ENCODE assay signal across 14 mouse cellular contexts in genomic region chr15:85688734-85689133, GRCm38 (mm10). TPM values are rescaled to one million over a fixed set of nuclear protein-coding genes. Genes with fewer than 3 reads are reported as not detected.
DNase-seq lines count a peak whose midpoint lies in the region; ATAC-seq and TF ChIP-seq lines count a peak whose summit lies in the region.
"Had no signal": no experiment of that assay in that cellular context is flagged by ENCODE, and none has a peak within 500 bp of the region (broad histone marks: within the 10 kb centered on the region; RNA-seq: fewer than 3 reads in every experiment).

No protein-coding gene starts in this region.

- TF ChIP-seq EP300 in lung, postnatal 0 days (IDR thresholded peaks at IDR 0.05), result no peak

- peaks cover 26% of the 10 kb centered on the region for H3K4me1 ChIP-seq in heart, embryonic 13.5 days
- peaks cover 21% of the 10 kb centered on the region for H3K4me1 ChIP-seq in lung, postnatal 0 days (ENCODE audit: insufficient read depth, low read depth, low read length)
- H3K4me1 ChIP-seq in neural tube, embryonic 14.5 days (ENCODE audit: control insufficient read depth, insufficient read depth, low read length), result peaks cover 63% of the 10 kb centered on the region

- 0 out of 2 replicates have a peak, but pooled peaks cover 2% of the 10 kb centered on the region for H3K27me3 ChIP-seq in heart, embryonic 13.5 days (replicated peaks)
- H3K27me3 ChIP-seq in lung, postnatal 0 days (replicated peaks; ENCODE audit: insufficient read depth, low read length), result no peaks in the 10 kb centered on the region
- H3K27me3 ChIP-seq in neural tube, embryonic 14.5 days (ENCODE audit: control insufficient read depth, insufficient read depth, low read length), result no peaks in the 10 kb centered on the region

- H3K9me3 ChIP-seq in heart, embryonic 13.5 days, result no peaks in the 10 kb centered on the region
- no peaks in the 10 kb centered on the region for H3K9me3 ChIP-seq in lung, postnatal 0 days (ENCODE audit: low read length)
- no peaks in the 10 kb centered on the region for H3K9me3 ChIP-seq in neural tube, embryonic 14.5 days (ENCODE audit: control insufficient read depth, low read length)
- H3K9me3 ChIP-seq: G1E; limb, embryonic 12.5 days had no signal

- DNase-seq in adrenal gland, postnatal 14 days, result peak; percentile 39
- no peak for DNase-seq in adrenal gland, adult (ENCODE audit: inconsistent age in 2 of 2, low spot score in 1 of 2)
- no peak for DNase-seq in heart, postnatal 14 days
- DNase-seq in lung, postnatal 0 days (ENCODE audit: low spot score), result no peak
- DNase-seq in lung, postnatal 36 days, result no peak
- DNase-seq in urinary bladder, adult 18-20 months (ENCODE audit: low spot score in 2 of 2), result no peak
- DNase-seq: embryo, embryonic 11 days; heart, postnatal 36 days; kidney, adult 9 months; lung, adult 2 months had no signal

- H3K4me2 ChIP-seq in heart, embryonic 13.5 days, result no peak overlapping the region
- no peak overlapping the region for H3K4me2 ChIP-seq in lung, postnatal 0 days (replicated peaks; ENCODE audit: low read depth, low read length)
- no peak overlapping the region for H3K4me2 ChIP-seq in neural tube, embryonic 14.5 days (ENCODE audit: low read depth, low read length)
- H3K4me2 ChIP-seq: limb, embryonic 12.5 days had no signal

- H3K4me3 ChIP-seq in heart, embryonic 13.5 days, result no peak overlapping the region
- no peak overlapping the region for H3K4me3 ChIP-seq in lung, postnatal 0 days (ENCODE audit: low read depth, low read length)
- H3K4me3 ChIP-seq in neural tube, embryonic 14.5 days (ENCODE audit: low read depth, low read length), result no peak overlapping the region
- H3K4me3 ChIP-seq: limb, embryonic 12.5 days had no signal

- no peak for TF ChIP-seq CTCF in lung, postnatal 0 days (IDR thresholded peaks at IDR 0.05)

- 0 out of 2 replicates have a peak overlapping the region, but pooled peaks have one; percentile 14 for H3K9ac ChIP-seq in heart, embryonic 13.5 days
- no peak overlapping the region for H3K9ac ChIP-seq in lung, postnatal 0 days (replicated peaks; ENCODE audit: low read depth)
- no peak overlapping the region for H3K9ac ChIP-seq in neural tube, embryonic 14.5 days (replicated peaks; ENCODE audit: low read depth, low read length)
- H3K9ac ChIP-seq: limb, embryonic 12.5 days had no signal

- no peak overlapping the region for H3K27ac ChIP-seq in heart, embryonic 13.5 days (replicated peaks)
- H3K27ac ChIP-seq in lung, postnatal 0 days (ENCODE audit: low read length), result 0 out of 2 replicates have a peak overlapping the region, but pooled peaks have one; percentile 38
- peak overlapping the region; percentile 40 for H3K27ac ChIP-seq in neural tube, embryonic 14.5 days (ENCODE audit: low read depth, low read length)

- no peak for ATAC-seq in heart, embryonic 13.5 days (ENCODE audit: extremely low read depth, insufficient number of reproducible peaks, low FRiP score, low TSS enrichment)
- ATAC-seq in lung, postnatal 0 days, result no peak
- ATAC-seq in neural tube, embryonic 14.5 days (ENCODE audit: low read depth), result no peak

- intact Hi-C loops in heart, postnatal 14 days (cut with DNase I), result loop anchor here (2.0 to 5.0 kb wide), 2 partner anchors 14 to 76 kb away; no protein-coding TSS in a partner anchor

- peaks cover 54% of the 10 kb centered on the region for H3K36me3 ChIP-seq in heart, embryonic 13.5 days
- H3K36me3 ChIP-seq in lung, postnatal 0 days (ENCODE audit: insufficient read depth, low read length), result peaks cover 2% of the 10 kb centered on the region; the same call in 1 of the 2 replicates
- H3K36me3 ChIP-seq in neural tube, embryonic 14.5 days (ENCODE audit: control insufficient read depth, insufficient read depth, low read length), result peaks cover 43% of the 10 kb centered on the region

- WGBS in heart, embryonic 13.5 days, result 68% methylated on average over 6 of the region's 6 CpGs
- 65% methylated on average over 6 of the region's 6 CpGs for WGBS in lung, postnatal 0 days
- WGBS in neural tube, embryonic 14.5 days, result 39% methylated on average over 6 of the region's 6 CpGs

RNA-seq across cellular contexts. Expression of gene Ppara, which starts 46.0 kb away (rescaled TPM):
- 63.3 and 84.9 TPM in 2 replicates for total RNA-seq in adrenal gland, postnatal 14 days (2021)
- polyA plus RNA-seq in heart, embryonic 13.5 days (2015; fragmentation: Nextera tagmentation; extraction: Ambion mirVana), result 5.9 and 6.6 TPM in 2 replicates
- total RNA-seq in heart, postnatal 14 days (2021), result 10 to 100 TPM; 50.7 to 60.1 TPM
- polyA plus RNA-seq in lung, postnatal 0 days (2015; fragmentation: Nextera tagmentation; extraction: Ambion mirVana), result 5.1 and 5.2 TPM in 2 replicates
- 0.75 and 1.3 TPM in 2 replicates for polyA plus RNA-seq in neural tube, embryonic 14.5 days (2014; fragmentation: Nextera tagmentation; extraction: Ambion mirVana)
- polyA plus RNA-seq: G1E had no signal
